Mouse (Mus musculus) bone marrow macrophage, adult 2 months (primary cell): Measurements from ENCODE around the gene Gm20388.

ENCODE experiments used
- CTCF ChIP-seq: IDR thresholded peaks from 2 replicates; pipeline ENCODE4 v1.5.1; 2012; ENCODE audit warnings: low read depth, mild to moderate bottlenecking, low read length, moderate library complexity
- POLR2A ChIP-seq: IDR thresholded peaks from 2 replicates; pipeline ENCODE4 v1.6.1; 2012; ENCODE audit warnings: mild to moderate bottlenecking, low read depth, low read length, borderline replicate concordance

DNA sequence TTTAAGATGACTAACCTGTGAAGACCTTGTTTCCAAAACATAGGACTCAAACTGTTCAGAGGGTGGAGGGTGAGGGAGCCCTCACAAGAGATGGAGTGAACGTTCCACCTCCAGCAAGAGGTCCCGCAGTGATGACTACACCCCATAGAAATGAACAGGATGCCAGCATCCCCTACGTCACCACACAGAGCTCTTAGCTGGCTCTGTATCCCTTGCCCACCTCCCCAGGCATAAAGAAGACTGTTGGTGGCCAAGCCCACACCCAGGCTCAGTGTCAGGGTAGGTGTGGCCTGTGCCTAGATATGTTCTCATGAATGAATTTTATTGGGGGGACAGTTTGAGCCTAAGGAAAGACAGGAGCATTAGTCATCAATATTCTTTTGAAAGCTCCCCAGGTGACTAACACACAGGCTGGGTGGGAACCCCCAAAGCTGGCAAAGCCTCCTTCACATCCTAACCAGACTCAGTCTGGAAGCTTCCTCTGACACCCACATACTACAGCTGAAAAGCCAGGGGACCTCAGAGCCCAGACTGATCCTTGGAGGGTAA is 2638.3 kb downstream of the Gm20388 start:
- TF ChIP-seq POLR2A (no peak), CTCF (no peak)
